Mouse (Mus musculus) kidney, adult 2 months (tissue): ENCODE measurements around the gene Pigyl.

Source experiments
- CTCF ChIP-seq: fragments of 200-500 bp; conservative IDR thresholded peaks from 2 replicates; pipeline ENCODE4 v1.5.1; 2011; ENCODE audit warnings: low read depth, mild to moderate bottlenecking, control low read depth, low read length, moderate library complexity, mixed read lengths; ENCODE audit not compliant: insufficient read depth, insufficient read length
- POLR2A ChIP-seq: fragments of 200-500 bp; IDR thresholded peaks from one replicate; pipeline ENCODE4 v1.6.1; 2011; ENCODE audit warnings: low read depth, low read length, control low read depth

DNA sequence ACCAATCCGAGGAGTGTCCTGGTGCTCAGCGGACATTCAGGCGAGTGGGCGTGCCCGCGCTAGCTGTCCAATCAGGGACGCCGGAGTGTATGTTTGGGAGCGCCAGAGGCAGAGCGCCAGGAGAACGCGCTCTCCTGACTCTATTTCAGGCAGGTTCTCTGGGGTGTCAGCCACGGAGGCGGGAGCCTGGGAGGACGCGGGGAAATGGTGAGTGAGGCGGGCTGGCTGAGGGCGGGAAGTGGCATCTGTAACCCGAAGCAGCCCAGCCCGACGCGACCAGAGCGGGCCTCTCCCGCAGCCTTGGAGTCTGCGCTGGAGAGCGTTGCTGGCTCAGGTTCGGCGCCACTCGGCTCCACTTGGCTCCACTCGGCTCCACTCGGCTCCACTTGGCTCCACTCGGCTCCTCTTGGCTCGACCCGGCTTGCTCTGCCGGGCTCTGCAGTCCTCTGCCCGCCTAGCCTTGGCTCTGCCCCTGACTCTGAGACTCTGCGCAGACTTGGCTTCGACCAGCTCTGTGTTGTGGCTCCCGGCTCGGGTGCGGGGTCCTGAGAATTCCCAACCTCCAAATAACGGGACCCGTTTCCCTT is 31.5 kb downstream of the Pigyl start, which contains the start of gene Zfp872:
- no peak for TF ChIP-seq POLR2A
- TF ChIP-seq CTCF, result no peak
